Mouse (Mus musculus) CH12.LX (cell line): ENCODE results near the gene Ibtk.

Source experiments
- CTCF ChIP-seq, 2 experiments: IDR thresholded peaks in 1 of 2; conservative IDR thresholded peaks in 1 of 2; 2 replicates each; pipeline ENCODE4 v1.5.1; 2011 to 2012; ENCODE audit warnings: low read depth in 2 of 2, low read length in 2 of 2, improper control_type of control experiment in 1 of 2, inconsistent platforms in 1 of 2, mild to moderate bottlenecking in 1 of 2, moderate library complexity in 1 of 2
- ELF1 ChIP-seq: IDR thresholded peaks from 2 replicates; pipeline ENCODE4 v1.6.1; 2014; ENCODE audit warnings: low read depth, mild to moderate bottlenecking, inconsistent platforms, low read length, improper control_type of control experiment
- RCOR1 ChIP-seq: conservative IDR thresholded peaks from 2 replicates; pipeline ENCODE4 v1.6.1; 2012; ENCODE audit warnings: low read depth, mild to moderate bottlenecking, inconsistent platforms, low read length, improper control_type of control experiment
- SMC3 ChIP-seq: IDR thresholded peaks from 2 replicates; pipeline ENCODE4 v1.6.1; 2011; ENCODE audit warnings: low read depth, low read length, improper control_type of control experiment
- TBP ChIP-seq: conservative IDR thresholded peaks from 2 replicates; pipeline ENCODE4 v1.6.1; 2011; ENCODE audit warnings: low read depth, low read length, improper control_type of control experiment
- USF2 ChIP-seq: conservative IDR thresholded peaks from 2 replicates; pipeline ENCODE4 v1.6.1; 2011; ENCODE audit warnings: low read depth, low read length, improper control_type of control experiment

GRCm38 (mm10) chr9:85762476-85762875, 13.3 kb upstream of the Ibtk start:
- TF ChIP-seq CTCF (conservative IDR thresholded peaks at IDR 0.05 in 1 of 2, IDR thresholded peaks at IDR 0.05 in 1 of 2; ENCODE audit: low read depth in 2 of 2, low read length in 2 of 2) (no peak), SMC3 (no peak), USF2 (no peak), TBP (no peak), ELF1 (no peak), RCOR1 (no peak)
